Mouse (Mus musculus) ES-CJ7 (cell line): Measurements from ENCODE around the gene Tbk1.

Experiments used
- DNase-seq: peaks from one replicate; pipeline ENCODE4 v3.0.0; 2011; ENCODE audit warnings: low read depth, low spot score

The Tbk1 gene

GRCm38 (mm10) chr10:121543577-121543976, 43.0 kb downstream of the Tbk1 start:
- no peak for DNase-seq

- DNase-seq, result peak; percentile 25
Observed at GRCm38 (mm10) chr10:121542156-121542555, 44.4 kb downstream of the Tbk1 start.

GRCm38 (mm10) chr10:121534995-121535394, 51.6 kb downstream of the Tbk1 start:
- no peak for DNase-seq

- peak; percentile 84 for DNase-seq
Observed at GRCm38 (mm10) chr10:121533137-121533872, 53.3 kb downstream of the Tbk1 start.

DNA sequence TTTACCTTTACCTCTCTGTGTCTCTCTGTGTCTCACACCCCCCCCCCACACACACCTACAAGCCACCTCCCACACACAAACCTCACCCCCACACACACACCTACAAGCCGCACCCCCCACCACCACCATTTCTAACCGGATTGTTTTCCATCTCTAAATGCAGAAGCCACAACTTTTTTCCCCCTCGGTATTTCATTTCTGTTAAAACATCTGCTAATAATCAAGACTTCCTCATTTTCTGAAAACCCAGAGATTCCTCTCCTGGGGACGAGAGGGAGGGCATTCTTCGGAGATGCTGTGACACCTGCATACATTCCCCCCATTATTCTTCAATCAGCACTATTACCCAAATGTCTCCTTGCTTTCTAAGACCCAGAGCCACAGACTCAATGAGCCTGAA, 55.0 kb downstream of the Tbk1 start:
- no peak for DNase-seq

GRCm38 (mm10) chr10:121530365-121531003, 56.1 kb downstream of the Tbk1 start:
- DNase-seq, result no peak

GRCm38 (mm10) chr10:121529261-121529660, 57.3 kb downstream of the Tbk1 start:
- no peak for DNase-seq

GRCm38 (mm10) chr10:121528470-121528869, 58.1 kb downstream of the Tbk1 start:
- no peak for DNase-seq

DNA sequence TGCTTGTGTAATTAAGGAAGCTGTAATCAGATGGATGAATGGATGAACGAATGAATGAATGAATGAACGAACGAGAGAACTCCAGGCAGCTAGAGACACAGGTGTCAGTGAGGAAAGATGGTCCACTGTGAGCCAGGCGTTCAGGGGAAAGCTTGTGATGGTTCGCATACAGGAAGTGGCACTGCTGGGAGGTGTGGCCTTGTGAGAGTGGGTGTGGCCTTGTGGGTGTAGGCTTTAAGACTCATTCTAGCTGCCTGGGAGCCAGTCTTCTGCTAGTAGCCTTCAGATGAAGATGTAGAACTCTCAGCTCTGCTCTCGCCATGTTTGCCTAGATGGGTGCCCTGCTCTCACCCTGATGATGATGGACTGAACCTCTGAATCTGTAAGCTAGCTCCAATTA, 59.5 kb downstream of the Tbk1 start:
- DNase-seq, result peak; percentile 49

DNA sequence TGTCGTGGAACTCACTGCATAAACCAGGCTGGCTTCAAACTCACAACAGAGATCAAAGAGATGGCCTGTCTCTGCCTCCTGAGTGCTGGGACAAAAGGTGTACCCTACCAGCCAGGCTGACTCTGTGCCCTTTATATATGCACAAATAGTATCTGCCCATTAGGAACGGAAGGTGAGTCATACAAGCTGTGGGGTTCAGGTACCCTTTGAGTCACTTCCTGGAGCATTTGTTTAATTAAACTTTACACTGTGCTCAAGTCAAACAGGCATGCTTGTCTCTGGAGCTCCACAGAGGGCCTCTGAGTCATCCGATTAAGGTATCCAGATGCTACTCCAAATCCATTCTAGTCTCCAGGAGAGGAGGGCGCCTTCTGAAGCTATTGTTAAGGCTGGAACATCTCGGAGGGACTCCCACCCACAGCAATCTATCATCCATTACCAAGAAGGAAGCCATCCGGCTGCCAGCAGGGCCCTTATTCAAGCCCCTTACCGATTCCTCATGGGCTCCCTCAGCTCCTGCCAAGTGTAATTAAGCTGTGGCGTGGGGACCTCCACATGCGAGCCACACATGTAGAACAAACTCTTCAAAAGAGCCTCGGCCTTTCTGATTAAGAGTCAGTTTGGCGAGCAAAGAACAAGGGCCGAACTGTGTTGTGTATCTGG, 65.5 kb downstream of the Tbk1 start:
- DNase-seq, result no peak

DNA sequence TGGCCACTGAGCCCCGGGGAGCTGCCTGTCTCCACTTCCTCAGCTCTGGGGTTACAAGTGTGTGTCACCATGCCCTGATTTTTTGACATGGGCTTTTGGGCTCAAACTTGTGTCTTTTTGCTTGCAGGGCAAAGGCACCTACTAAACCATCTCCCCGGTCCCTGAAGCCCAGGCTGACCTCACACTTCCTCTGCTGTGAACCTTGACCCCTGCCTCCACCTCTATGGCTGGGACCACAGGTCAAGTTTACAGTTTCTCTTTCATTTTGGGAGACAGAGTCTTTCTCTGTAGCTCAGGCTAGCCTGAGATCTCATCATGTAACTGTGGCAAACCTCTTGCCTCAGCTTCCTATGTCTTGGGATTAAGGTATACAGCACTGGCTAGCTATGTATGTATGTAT, 66.9 kb downstream of the Tbk1 start:
- no peak for DNase-seq

DNA sequence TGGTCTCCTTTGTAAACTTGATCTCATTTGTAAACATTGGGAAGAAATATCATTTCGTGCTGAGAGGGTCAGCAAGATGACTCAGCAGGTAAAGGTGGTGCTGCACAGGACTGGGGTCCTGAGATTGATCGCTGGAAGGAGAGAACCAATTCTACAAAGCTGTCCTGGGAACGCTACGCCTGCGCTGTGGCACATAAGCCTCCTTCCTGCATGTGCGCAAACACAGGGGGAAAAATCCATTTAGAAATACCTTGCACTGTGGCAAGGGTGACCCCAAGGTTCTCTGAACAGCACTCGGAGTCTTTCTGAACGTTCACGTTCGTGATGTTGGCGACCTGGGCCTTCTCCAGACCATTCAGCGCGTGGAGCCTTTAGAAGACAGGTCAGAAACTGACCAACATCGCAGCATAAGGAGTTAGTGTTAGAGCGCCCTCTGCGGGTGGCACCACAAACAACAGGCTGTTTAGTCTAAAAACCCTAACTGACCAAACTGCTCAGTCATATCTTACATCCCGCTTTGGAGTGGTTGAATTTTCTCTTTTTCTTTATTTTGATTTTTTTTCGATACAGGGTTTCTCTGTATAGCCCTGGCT, 70.5 kb downstream of the Tbk1 start:
- peak; percentile 79 for DNase-seq

DNA sequence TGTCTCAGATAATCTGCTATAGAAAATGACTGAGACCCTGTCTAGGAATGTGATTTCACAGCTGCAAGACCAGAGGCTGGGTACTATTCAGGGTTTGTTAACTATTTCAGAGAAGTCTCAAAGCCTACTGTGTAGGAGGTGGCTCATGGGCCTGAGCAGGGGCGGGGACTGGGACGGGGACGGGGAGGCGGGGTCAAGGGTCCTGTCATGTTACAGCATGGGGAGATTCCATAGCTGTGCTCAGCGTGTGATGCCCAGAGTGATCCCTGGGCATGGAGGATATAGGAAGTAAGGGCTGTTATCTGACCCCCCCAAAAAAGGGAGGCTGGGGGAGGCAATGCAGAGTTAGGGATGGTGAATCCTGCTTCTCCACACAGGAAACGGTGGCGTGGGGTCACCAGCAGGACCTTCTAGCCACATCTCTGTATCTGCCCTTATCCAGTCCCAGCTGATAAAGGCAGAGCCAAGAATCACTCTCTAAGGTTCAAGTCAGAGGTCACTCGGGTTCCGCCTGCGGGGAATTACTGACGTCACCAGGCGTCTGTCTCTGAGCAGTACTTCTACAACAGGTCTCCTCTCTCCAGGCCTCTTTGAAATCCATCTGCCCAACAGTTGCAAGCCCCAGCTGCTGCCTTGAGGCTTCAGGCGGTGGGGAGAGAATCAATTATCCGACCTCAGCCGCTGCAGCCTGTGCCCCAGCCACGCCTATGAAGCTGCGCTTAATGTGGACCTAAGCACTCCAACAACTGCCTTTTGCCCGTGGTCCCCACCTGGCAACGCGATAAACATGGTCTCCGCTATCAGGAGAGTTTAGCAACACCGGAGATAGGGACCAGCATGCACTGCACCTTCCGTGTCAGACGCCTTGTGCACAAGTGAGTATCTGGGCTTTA, 76.6 kb downstream of the Tbk1 start:
- DNase-seq, result peak; percentile 54

- no peak for DNase-seq
Observed at GRCm38 (mm10) chr10:121507755-121508544, 78.6 kb downstream of the Tbk1 start.

DNA sequence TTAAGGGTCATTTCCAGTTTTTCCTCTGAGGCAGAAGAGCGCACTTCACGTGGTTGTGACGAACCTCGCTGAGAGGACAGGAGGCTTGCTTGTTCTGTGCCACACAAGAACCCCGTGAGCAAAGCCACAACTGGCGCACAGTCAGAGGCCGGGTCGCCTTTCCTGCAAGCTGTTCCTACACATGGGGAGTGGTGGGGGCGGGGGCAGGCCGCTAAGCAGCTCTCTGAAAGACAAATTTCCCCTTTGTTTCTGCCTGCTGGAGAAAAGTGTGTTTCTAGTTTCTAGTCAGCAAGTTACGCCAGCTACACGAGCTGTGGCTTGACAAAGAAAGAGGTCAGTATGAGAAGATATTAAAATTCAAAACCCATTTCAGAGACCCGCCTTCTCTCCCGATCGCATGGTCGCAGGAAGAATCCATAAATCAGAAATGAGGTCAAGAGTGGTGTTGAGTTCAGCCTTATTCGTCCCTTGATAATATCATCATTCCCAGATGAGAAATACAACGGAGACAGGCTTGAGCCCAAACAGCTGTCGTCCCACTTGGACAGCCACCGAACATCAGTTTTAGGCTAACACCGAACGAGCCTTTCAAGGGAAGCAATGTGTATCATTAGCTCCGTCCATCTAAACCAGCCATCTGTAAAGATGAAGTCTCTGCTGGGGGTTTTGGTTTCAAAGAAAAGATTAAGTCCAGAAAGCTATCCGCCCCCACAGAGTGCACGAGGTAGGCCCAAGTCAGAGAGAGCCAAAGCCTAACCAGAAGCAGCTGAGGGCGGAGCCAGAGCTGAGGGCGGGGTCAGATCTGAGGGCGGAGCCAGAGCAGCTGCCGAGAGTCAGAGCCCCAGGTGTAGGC, 79.6 kb downstream of the Tbk1 start:
- DNase-seq, result peak; percentile 86

DNA sequence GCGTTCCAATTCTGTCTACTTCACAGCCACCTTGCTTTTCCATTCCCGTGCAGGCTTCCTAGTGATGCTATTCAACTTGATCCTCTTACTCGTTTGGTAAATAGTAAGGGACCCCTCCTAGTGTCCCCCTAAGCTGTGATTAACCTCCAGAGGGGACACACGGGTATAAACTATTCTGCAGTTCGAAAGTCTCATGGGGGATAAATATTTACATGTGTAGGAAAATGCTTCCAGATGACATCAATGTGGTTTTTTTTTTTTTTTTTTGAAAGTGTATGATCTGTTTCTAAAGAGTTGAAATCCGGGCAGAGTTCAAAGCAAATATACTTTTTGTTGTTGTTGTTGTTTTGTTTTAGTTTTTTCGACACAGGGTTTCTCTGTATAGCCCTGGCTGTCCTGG, 80.7 kb downstream of the Tbk1 start:
- no peak for DNase-seq

- DNase-seq, result peak; percentile 84
Observed at GRCm38 (mm10) chr10:121504973-121505911, 81.3 kb downstream of the Tbk1 start.

DNA sequence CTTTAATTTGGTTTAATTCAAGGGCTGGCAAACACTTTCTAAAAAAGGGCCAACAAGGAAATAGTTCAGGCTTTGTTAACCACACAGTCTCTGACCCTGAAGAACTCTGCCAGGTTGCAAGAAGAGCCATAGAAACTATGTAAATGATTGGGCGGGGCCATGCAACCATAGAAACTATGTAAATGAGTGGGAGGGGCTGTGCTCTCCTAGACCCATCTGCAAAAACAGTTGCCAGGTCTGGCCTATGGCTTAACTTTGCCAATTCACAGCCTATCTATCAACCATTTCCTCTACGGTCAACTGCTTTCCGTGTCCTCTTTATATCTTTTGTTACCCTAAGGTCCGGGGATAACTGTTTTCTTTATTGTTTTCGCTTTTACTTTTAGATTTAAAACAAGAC, 85.4 kb downstream of the Tbk1 start:
- DNase-seq, result peak; percentile 93

- peak; percentile 51 for DNase-seq
Observed at GRCm38 (mm10) chr10:121500034-121500433, 86.6 kb downstream of the Tbk1 start.
